23 mouse cellular contexts compared by ENCODE assay signal in the genomic region with DNA sequence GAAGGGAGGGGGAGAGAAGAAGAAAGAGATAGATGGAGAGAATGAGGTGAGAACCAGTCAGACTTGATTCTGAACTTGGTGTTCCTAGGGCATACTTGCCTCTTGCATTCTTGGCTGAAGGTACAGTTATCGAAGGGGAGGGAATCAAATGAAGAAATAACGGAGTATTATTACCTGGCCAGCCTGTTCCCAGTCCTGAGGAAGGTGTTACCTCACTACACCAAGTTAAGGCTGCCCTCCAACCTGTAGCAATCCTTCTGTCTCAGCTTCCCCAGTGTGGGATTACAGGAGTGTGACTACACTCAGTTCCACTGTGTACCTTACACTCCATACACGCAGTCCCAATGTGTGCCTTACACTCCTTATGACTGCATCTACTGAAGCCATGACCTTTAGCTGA.
"Had no signal": no experiment of that assay in that cellular context is flagged by ENCODE, and none has a peak within 500 bp of the region (broad histone marks: within the 10 kb centered on the region; RNA-seq: fewer than 3 reads in every experiment).

No protein-coding gene starts in this region.

- H3K27me3 ChIP-seq: heart, embryonic 13.5 days; heart, embryonic 15.5 days; hindbrain, embryonic 13.5 days; hindbrain, embryonic 15.5 days; limb, embryonic 13.5 days; limb, embryonic 15.5 days had no signal

- H3K9ac ChIP-seq: heart, embryonic 13.5 days; heart, embryonic 15.5 days; hindbrain, embryonic 13.5 days; hindbrain, embryonic 15.5 days; limb, embryonic 13.5 days; limb, embryonic 15.5 days had no signal

- DNase-seq: gastrocnemius, adult 2 months; gastrocnemius, postnatal 10 days; gastrocnemius, postnatal 25 days; heart, adult 18-20 months; heart, postnatal 14 days; heart, postnatal 36 days; kidney, adult 18-20 months; kidney, adult 8-10 months; kidney, postnatal 10 days; kidney, postnatal 25 days; kidney, postnatal 4 days; left cerebral cortex, postnatal 4 days had no signal

- H3K4me3 ChIP-seq: gastrocnemius, adult 2 months; heart, embryonic 13.5 days; heart, embryonic 15.5 days; hindbrain, embryonic 13.5 days; hindbrain, embryonic 15.5 days; layer of hippocampus, adult 2 months; left cerebral cortex, adult 2 months; limb, embryonic 13.5 days; limb, embryonic 15.5 days had no signal

- ATAC-seq: hindbrain, postnatal 0 days; intestine, embryonic 16.5 days had no signal

- H3K9me3 ChIP-seq: heart, embryonic 13.5 days; heart, embryonic 15.5 days; hindbrain, embryonic 13.5 days; hindbrain, embryonic 15.5 days; limb, embryonic 13.5 days; limb, embryonic 15.5 days had no signal

- H3K27ac ChIP-seq: gastrocnemius, adult 2 months; heart, embryonic 13.5 days; heart, embryonic 15.5 days; hindbrain, embryonic 13.5 days; hindbrain, embryonic 15.5 days; hindbrain, postnatal 0 days; layer of hippocampus, adult 2 months; left cerebral cortex, adult 2 months; limb, embryonic 13.5 days; limb, embryonic 15.5 days had no signal

- H3K4me2 ChIP-seq: heart, embryonic 11.5 days; heart, embryonic 13.5 days; heart, embryonic 15.5 days; hindbrain, embryonic 13.5 days; hindbrain, embryonic 15.5 days; limb, embryonic 13.5 days; limb, embryonic 15.5 days had no signal

- H3K36me3 ChIP-seq: heart, embryonic 13.5 days; heart, embryonic 15.5 days; hindbrain, embryonic 13.5 days; hindbrain, embryonic 15.5 days; limb, embryonic 13.5 days; limb, embryonic 15.5 days had no signal

- H3K4me1 ChIP-seq: hindbrain, embryonic 13.5 days had no signal
